Mouse (Mus musculus): ENCODE data around the gene Tcf25.

DNA sequence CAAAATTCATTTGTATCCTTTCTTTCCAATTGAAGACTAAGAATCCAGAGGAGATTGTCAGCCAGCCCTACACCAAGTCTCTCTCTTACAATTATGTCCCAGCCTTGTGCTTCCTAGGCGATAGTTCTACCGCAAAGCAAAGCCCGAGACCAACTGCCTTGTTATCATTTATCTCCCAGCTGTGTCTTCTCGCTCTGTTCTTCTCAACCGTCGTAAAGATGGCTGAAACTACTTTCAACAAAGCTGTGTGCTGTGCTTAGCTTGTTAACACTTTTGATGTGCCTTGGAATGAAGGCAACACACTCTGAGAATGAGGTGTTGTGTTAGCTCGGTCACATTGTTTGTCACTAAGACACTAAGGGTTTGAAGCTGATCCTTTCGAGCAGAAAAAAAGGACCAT, 41.7 kb upstream of the Tcf25 start:
- TF ChIP-seq CTCF (IDR thresholded peaks at IDR 0.05; ENCODE audit: control insufficient read depth, insufficient read depth, insufficient replicate concordance, low read depth, low read length) (no peak), POLR2A (IDR thresholded peaks at IDR 0.05; ENCODE audit: control insufficient read depth, low read depth, low read length) (no peak)
